Mouse (Mus musculus): ENCODE data around the gene Sh3gl3.

DNA sequence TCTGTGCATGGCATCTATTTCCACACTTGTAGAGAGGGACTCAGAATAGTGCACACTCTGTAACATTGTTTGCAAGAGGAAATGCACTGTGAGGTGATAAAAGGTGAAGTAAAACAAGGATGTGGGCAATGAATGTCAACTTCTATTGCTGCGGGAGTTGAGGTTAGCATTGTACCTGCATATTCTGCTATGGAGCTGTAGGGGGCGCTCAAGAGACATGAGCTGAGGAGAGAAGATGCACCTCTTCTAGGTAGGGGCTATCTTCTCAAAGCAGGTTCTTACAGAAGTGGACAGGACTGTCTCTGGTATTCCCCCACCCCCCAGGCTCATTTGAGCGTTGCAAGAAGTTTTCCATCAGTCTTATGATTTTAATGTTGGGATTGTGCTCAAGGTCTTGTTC is 165.6 kb downstream of the Sh3gl3 start:
- TF ChIP-seq GATA1 (IDR thresholded peaks at IDR 0.05; ENCODE audit: low read length) (no peak), TAL1 (IDR thresholded peaks at IDR 0.05; ENCODE audit: low read length) (no peak)

Measured in erythroblast, embryonic 14.5 days (primary cell).